23 mouse cellular contexts compared by ENCODE assay signal in the genomic region with DNA sequence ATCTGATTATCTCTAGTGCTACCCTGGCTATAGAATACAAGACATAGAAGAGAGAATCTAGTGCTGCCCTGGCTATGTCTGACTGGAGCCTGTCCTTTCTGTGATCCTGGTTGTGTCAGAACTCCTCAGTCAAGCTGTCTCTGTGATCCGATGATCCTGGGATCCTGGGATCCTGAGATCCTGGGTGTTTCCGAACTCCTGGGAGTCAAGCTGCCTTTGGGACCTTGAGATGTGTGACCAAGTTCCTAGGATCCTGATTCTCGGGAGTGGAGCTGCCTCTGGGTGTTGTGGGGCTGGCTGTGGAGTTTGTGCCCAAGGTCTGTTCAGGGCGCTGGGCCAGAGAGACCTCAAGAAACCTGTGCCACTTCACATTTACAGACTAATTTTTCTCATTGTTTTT.
"Had no signal": no experiment of that assay in that cellular context is flagged by ENCODE, and none has a peak within 500 bp of the region (broad histone marks: within the 10 kb centered on the region; RNA-seq: fewer than 3 reads in every experiment).

No protein-coding gene starts in this region.

- H3K4me1 ChIP-seq: heart, embryonic 12.5 days; hindbrain, embryonic 13.5 days; hindbrain, embryonic 15.5 days; intestine, embryonic 15.5 days; limb, embryonic 13.5 days; limb, embryonic 15.5 days; liver, embryonic 12.5 days had no signal

- H3K27me3 ChIP-seq: heart, embryonic 12.5 days; hindbrain, embryonic 13.5 days; hindbrain, embryonic 15.5 days; intestine, embryonic 15.5 days; kidney, embryonic 15.5 days; limb, embryonic 13.5 days; limb, embryonic 15.5 days; liver, embryonic 12.5 days had no signal

- H3K36me3 ChIP-seq: heart, embryonic 12.5 days; hindbrain, embryonic 13.5 days; hindbrain, embryonic 15.5 days; intestine, embryonic 15.5 days; kidney, embryonic 15.5 days; limb, embryonic 13.5 days; limb, embryonic 15.5 days; liver, embryonic 12.5 days had no signal

- H3K4me2 ChIP-seq: heart, embryonic 12.5 days; hindbrain, embryonic 13.5 days; hindbrain, embryonic 15.5 days; intestine, embryonic 15.5 days; kidney, embryonic 15.5 days; limb, embryonic 13.5 days; limb, embryonic 15.5 days; liver, embryonic 12.5 days had no signal

- DNase-seq: gastrocnemius, postnatal 14 days; gastrocnemius, postnatal 36 days; heart, adult 18-20 months; heart, postnatal 10 days; kidney, adult 11 months; kidney, adult 2 months; kidney, adult 9 months; kidney, postnatal 14 days; kidney, postnatal 36 days; layer of hippocampus, adult 9-11 months; layer of hippocampus, postnatal 36 days; left cerebral cortex, postnatal 4 days had no signal

- ATAC-seq: hindbrain, postnatal 0 days; intestine, embryonic 15.5 days; liver, embryonic 12.5 days had no signal

- H3K27ac ChIP-seq: hindbrain, embryonic 13.5 days; hindbrain, embryonic 15.5 days; hindbrain, postnatal 0 days; intestine, embryonic 15.5 days; kidney, embryonic 15.5 days; kidney, postnatal 0 days; limb, embryonic 13.5 days; limb, embryonic 15.5 days; liver, embryonic 12.5 days; liver, embryonic 14.5 days had no signal

- H3K4me3 ChIP-seq: heart, embryonic 12.5 days; hindbrain, embryonic 13.5 days; hindbrain, embryonic 15.5 days; intestine, embryonic 15.5 days; kidney, embryonic 15.5 days; limb, embryonic 13.5 days; limb, embryonic 15.5 days; liver, embryonic 12.5 days had no signal

- H3K9ac ChIP-seq: heart, embryonic 12.5 days; hindbrain, embryonic 13.5 days; hindbrain, embryonic 15.5 days; intestine, embryonic 15.5 days; kidney, embryonic 15.5 days; limb, embryonic 13.5 days; limb, embryonic 15.5 days; liver, embryonic 12.5 days; liver, embryonic 14.5 days had no signal

- H3K9me3 ChIP-seq: heart, embryonic 12.5 days; hindbrain, embryonic 13.5 days; hindbrain, embryonic 15.5 days; intestine, embryonic 15.5 days; kidney, embryonic 15.5 days; limb, embryonic 13.5 days; limb, embryonic 15.5 days; liver, embryonic 12.5 days had no signal
